Mouse (Mus musculus): ENCODE measurements around the gene Reln. TPM values are rescaled to one million over a fixed set of nuclear protein-coding genes. Genes with fewer than 3 reads are reported as not detected.

Gene Reln
- polyA plus RNA-seq, 1 experiment from 2014 or later, result 46.4 TPM

DNA sequence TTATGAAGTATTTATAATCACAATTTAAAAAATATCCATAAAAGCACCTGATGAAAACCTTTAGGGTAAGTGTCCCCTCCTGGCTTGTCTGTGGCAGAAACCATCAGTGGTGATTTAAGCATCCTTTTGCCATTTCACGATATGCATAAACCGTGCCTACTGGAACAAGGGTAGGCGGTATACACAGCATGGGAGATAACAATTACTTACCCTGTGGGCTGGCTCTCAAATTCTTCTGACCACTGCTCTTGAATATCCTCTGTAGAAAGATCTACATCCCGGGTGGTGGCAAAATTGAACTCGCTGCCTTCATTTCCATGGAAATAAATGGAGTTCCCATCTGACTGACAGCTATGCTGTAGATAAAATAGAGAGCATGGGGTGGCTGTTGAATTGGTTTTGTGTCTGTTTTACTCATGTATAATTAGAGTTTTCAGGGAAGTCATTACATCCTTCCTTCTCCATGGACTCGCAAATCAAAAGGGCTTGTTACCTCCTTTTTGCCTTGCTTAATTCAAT lies 264.0 kb downstream of the Reln start:
- Histone ChIP-seq H3K27me3 (no peaks in the 10 kb centered on the region), H3K4me1 (replicated peaks) (no peaks in the 10 kb centered on the region), H3K4me2 (no peak overlapping the region), H3K36me3 (no peaks in the 10 kb centered on the region), H3K9ac (no peak overlapping the region), H3K4me3 (no peak overlapping the region), H3K9me3 (no peaks in the 10 kb centered on the region), H3K27ac (replicated peaks) (no peak overlapping the region)
- 40% methylated on average over 6 of the region's 6 CpGs for WGBS
- no peak for ATAC-seq (ENCODE audit: low FRiP score, low read depth)

DNA sequence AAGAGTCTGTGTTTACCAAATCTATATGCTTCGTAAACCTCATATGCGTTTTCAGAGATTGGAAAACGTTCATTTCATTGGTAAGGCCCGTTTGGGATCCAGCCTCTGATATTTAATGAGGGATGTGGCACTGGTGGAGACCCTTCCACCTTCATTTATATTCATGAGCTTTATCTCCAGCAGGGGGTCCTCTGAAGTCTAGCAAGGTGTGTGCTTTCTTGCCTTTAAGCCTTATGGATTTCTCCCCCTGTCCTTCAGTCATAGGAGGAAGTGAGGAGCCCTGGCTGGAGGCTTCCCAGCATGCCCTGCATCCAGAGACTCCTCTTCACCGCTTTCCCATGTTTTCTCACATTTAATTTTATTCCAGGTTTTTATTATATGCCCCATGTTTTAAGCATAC lies 269.5 kb downstream of the Reln start:
- WGBS, result 60% methylated on average over 5 of the region's 5 CpGs

DNA sequence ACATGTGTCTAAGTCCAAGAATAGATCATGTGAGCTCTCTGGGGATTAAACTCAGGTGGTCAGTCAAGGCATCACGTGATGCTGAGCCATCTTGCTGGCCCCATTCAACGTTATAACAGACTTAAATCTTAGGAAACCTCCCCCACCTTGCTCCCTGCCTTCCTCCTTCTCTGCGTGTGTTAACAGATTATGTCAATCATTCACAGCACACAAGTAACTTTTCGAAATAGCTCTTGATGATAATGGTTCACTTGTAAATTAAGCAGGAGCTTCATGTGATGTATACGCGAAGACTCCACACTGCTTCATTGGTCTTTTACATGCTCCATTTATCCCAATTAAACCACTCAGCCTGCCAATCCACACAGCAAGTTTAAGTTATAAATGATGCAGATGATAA lies 271.9 kb downstream of the Reln start:
- Histone ChIP-seq H3K4me1 (replicated peaks) (no peaks in the 10 kb centered on the region), H3K9ac (no peak overlapping the region), H3K27me3 (no peaks in the 10 kb centered on the region), H3K4me3 (no peak overlapping the region), H3K36me3 (no peaks in the 10 kb centered on the region), H3K4me2 (no peak overlapping the region), H3K27ac (replicated peaks) (no peak overlapping the region), H3K9me3 (no peaks in the 10 kb centered on the region)
- ATAC-seq (ENCODE audit: low FRiP score, low read depth), result no peak
- 61% methylated on average over 6 of the region's 6 CpGs for WGBS

More for the DNA sequence above, 269.5 kb downstream of the Reln start:
- Histone ChIP-seq H3K4me1 (replicated peaks) (no peaks in the 10 kb centered on the region), H3K36me3 (no peaks in the 10 kb centered on the region), H3K27me3 (no peaks in the 10 kb centered on the region), H3K9ac (no peak overlapping the region), H3K9me3 (no peaks in the 10 kb centered on the region), H3K4me3 (no peak overlapping the region), H3K4me2 (no peak overlapping the region), H3K27ac (replicated peaks) (no peak overlapping the region)
- no peak for ATAC-seq (ENCODE audit: low FRiP score, low read depth)

DNA sequence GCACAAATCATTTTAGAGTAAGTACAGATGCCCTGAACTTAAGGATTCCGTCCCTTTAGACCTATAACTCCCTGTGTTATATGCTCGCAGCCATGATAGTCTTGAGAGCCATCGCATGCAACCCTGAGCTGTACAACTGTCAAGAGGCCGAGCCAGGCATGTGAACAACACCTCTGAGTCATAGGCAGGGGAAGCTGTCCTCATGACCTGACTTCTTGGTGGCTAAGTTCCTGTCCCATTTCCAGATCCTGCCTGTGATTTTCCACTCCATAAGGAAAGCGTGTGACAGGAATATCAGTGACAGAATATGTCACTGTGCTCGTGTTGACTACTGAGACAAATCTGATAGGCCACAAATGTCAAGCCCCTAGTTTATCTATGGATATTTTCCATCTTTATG lies 285.3 kb downstream of the Reln start:
- Histone ChIP-seq H3K36me3 (no peaks in the 10 kb centered on the region), H3K4me1 (replicated peaks) (no peaks in the 10 kb centered on the region), H3K27ac (replicated peaks) (no peak overlapping the region), H3K4me2 (no peak overlapping the region), H3K4me3 (no peak overlapping the region), H3K9ac (no peak overlapping the region), H3K9me3 (no peaks in the 10 kb centered on the region), H3K27me3 (no peaks in the 10 kb centered on the region)
- WGBS, result 88% methylated on average over 6 of the region's 6 CpGs
- ATAC-seq (ENCODE audit: low FRiP score, low read depth), result no peak

DNA sequence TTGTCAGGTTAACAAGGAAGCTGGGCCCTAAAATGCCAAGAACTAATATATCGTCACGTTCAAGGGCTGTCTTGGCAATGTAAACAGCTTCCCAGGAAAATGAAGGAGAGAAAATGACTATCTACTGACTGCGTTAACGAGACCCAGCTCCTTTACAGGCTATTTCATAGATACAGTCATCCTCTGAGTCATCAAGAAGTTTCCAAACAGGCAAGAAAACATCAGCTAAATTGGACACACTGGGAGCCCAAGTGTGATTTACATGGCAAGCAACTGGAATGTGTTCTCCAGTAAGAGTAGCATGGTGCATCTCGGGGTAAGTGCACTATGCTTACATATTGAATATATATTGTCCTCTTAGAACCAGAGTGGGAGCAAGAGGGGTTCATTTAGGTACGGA lies 302.7 kb downstream of the Reln start:
- no peak overlapping the region for H3K4me2 ChIP-seq
- no peaks in the 10 kb centered on the region for H3K36me3 ChIP-seq
- no peaks in the 10 kb centered on the region for H3K4me1 ChIP-seq (replicated peaks)
- no peaks in the 10 kb centered on the region for H3K9me3 ChIP-seq
- no peak overlapping the region for H3K9ac ChIP-seq
- no peak overlapping the region for H3K4me3 ChIP-seq
- 88% methylated on average over 6 of the region's 6 CpGs for WGBS
- ATAC-seq (ENCODE audit: low FRiP score, low read depth), result no peak
- no peaks in the 10 kb centered on the region for H3K27me3 ChIP-seq
- H3K27ac ChIP-seq (replicated peaks), result no peak overlapping the region

DNA sequence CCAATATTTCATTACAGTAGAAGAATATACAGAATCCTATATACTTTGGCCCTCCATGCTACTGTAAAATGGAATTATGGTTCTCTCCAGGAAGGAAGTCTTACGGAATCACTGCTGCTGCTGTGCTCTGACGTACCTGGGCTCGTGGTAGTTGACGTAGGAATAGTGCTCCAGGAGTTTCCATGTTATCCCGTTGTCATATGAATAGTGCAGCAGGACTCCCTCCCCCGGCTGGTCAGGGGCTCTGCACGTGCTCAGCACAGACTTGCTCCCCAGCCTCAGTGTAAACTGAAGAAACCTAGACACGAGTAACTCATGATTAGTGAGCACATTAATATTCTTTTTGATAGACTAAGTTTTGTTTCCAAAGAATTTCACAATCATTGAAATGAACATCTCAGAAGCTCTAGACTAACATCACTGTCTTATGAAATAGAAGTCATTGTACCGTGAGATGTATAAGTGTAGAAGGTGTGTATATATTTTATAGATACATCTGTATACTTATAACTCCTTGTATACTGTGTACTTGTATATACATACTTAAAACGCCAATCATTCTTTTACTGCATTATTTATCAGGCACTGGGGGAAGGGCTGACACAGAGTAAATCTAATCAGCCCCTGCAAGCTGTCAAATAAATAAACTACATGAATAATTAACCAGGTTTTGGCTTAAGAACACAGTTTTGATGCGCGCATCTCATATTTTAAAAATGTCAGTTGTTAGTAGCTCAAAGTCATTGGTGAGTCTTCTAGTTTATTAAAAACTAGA lies 304.9 kb downstream of the Reln start:
- no peaks in the 10 kb centered on the region for H3K4me1 ChIP-seq (replicated peaks)
- no peak overlapping the region for H3K4me3 ChIP-seq
- 83% methylated on average over 12 of the region's 12 CpGs for WGBS
- no peak overlapping the region for H3K4me2 ChIP-seq
- no peaks in the 10 kb centered on the region for H3K9me3 ChIP-seq
- H3K36me3 ChIP-seq, result no peaks in the 10 kb centered on the region
- no peak for ATAC-seq (ENCODE audit: low FRiP score, low read depth)
- no peaks in the 10 kb centered on the region for H3K27me3 ChIP-seq
- H3K27ac ChIP-seq (replicated peaks), result no peak overlapping the region
- no peak overlapping the region for H3K9ac ChIP-seq

DNA sequence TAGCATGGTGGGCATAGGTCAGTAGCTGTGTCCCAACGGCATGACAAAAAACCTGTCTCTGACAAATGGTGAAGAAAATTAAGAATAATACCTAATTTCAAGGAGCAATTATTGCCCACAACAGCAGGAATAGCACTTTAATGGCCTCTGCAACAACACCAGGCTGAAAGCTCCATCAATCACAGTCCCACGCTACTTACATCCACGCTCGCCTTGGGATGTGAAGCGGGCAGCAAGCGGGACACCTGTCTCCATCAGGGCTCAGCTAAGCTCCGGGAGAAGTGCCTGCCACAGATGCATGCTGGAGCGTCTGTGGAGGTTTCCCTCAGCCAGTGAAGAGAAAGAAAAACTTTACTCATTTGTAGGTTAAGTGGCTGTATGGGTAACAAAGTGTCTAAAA lies 309.3 kb downstream of the Reln start:
- no peak overlapping the region for H3K4me3 ChIP-seq
- H3K27ac ChIP-seq (replicated peaks), result no peak overlapping the region
- H3K4me2 ChIP-seq, result no peak overlapping the region
- H3K36me3 ChIP-seq, result no peaks in the 10 kb centered on the region
- WGBS, result 55% methylated on average over 8 of the region's 8 CpGs
- H3K9ac ChIP-seq, result no peak overlapping the region
- no peak for ATAC-seq (ENCODE audit: low FRiP score, low read depth)
- peaks cover 11% of the 10 kb centered on the region for H3K4me1 ChIP-seq (replicated peaks)
- no peaks in the 10 kb centered on the region for H3K27me3 ChIP-seq
- no peaks in the 10 kb centered on the region for H3K9me3 ChIP-seq

DNA sequence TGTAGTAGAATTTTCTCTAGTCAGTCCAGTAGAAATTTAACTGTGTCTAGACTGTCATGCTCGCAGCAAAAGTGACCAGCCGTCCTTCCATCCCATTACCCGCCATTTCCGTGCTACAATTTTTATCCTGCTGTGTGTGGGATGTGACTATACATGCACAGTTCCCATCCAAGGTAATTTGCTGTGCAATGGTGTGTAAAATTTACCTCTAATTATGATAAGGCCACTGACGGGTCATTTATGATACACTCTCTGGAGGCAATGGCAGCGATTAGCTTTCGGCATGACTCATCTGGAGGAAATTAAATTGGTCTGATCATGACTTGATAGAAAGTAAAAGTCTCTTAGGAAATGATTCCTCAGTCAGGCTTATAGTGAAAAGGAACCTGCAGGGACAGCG lies 311.5 kb downstream of the Reln start:
- no peak overlapping the region for H3K9ac ChIP-seq
- H3K4me2 ChIP-seq, result no peak overlapping the region
- WGBS, result 48% methylated on average over 8 of the region's 8 CpGs
- H3K9me3 ChIP-seq, result no peaks in the 10 kb centered on the region
- H3K4me3 ChIP-seq, result no peak overlapping the region
- 0 out of 2 replicates have a peak, but pooled peaks have one; percentile 23 for ATAC-seq (ENCODE audit: low FRiP score, low read depth)
- H3K27me3 ChIP-seq, result no peaks in the 10 kb centered on the region
- H3K36me3 ChIP-seq, result no peaks in the 10 kb centered on the region
- no peak overlapping the region for H3K27ac ChIP-seq (replicated peaks)
- H3K4me1 ChIP-seq (replicated peaks), result peaks cover 11% of the 10 kb centered on the region

DNA sequence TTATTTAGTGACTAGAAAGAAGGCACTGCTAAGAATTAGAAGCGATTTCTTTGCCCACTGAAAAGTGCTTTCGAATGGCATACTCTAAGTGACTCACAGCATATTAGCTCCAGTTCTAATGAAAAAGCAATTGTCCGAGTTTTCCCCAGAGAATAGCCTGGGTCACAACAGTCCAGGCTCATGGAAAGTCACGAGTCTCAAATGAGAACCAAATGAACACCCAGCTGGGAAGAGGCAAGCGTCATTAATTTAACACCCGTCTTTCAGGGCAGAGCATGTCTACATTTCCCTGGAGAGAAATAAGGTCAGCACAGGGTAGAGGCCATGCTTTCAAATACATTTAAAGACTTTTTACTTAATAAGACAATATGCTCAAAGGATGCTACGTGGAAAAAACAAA lies 312.8 kb downstream of the Reln start:
- Histone ChIP-seq H3K27me3 (no peaks in the 10 kb centered on the region), H3K36me3 (no peaks in the 10 kb centered on the region), H3K27ac (replicated peaks) (no peak overlapping the region), H3K4me3 (no peak overlapping the region), H3K4me2 (no peak overlapping the region), H3K4me1 (replicated peaks) (peaks cover 11% of the 10 kb centered on the region), H3K9ac (no peak overlapping the region), H3K9me3 (no peaks in the 10 kb centered on the region)
- ATAC-seq (ENCODE audit: low FRiP score, low read depth), result no peak
- 14% methylated on average over 7 of the region's 7 CpGs for WGBS

DNA sequence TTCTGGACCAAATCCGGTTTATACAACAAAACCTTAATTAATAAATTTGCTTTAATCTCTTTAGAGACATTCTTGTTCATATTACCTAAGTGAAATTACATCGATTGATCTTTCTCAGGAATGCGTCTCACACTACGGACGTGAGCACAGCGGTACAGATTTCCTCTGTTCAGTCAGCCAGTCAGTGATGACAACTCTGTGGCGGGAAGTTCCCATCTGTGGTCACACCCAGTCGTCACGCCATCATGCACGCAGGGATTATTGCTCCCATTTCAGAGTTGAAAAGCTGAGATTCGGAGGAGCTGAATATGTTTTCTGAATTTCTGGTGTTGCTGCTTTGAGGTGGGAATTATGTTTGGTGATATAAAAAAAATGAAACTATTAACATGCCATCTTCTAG lies 316.1 kb downstream of the Reln start:
- Histone ChIP-seq H3K4me1 (replicated peaks) (peaks cover 11% of the 10 kb centered on the region), H3K27ac (replicated peaks) (no peak overlapping the region), H3K9ac (no peak overlapping the region), H3K4me2 (no peak overlapping the region), H3K9me3 (no peaks in the 10 kb centered on the region), H3K27me3 (no peaks in the 10 kb centered on the region), H3K4me3 (no peak overlapping the region), H3K36me3 (no peaks in the 10 kb centered on the region)
- ATAC-seq (ENCODE audit: low FRiP score, low read depth), result no peak
- 87% methylated on average over 11 of the region's 11 CpGs for WGBS

DNA sequence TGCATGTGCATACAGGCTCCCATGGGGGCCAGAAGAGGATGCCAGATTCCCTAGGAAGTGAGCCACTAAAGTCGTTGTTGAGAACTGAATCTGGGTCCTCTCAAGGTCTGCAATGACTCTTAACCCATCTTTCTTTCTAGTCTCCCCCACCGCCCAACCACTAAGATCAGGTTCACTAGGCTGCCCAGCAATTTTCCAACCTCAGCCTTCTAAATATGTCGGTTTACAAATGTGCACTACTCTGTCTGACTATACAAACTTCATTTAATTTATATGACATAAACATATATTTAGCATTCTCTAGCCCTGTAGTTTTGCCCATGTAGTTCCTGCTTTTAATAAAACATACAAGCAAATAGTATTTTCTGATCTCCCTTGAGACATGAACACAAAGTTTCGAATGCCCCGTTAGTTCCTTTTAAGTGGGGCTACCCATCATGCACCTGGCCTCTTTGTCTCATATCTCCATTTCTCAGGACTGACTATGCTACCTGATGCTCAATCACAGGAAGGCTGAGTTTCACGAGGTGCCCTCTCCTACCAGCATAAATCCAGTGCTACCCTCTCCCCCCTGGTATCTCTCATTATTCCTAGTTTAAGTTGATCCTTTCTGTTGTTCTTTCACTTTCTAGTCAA lies 317.1 kb downstream of the Reln start:
- Histone ChIP-seq H3K9ac (no peak overlapping the region), H3K4me1 (replicated peaks) (peaks cover 11% of the 10 kb centered on the region), H3K27ac (replicated peaks) (no peak overlapping the region), H3K36me3 (no peaks in the 10 kb centered on the region), H3K9me3 (no peaks in the 10 kb centered on the region), H3K27me3 (no peaks in the 10 kb centered on the region), H3K4me3 (no peak overlapping the region), H3K4me2 (no peak overlapping the region)
- WGBS, result 90% methylated on average over 6 of the region's 6 CpGs
- no peak for ATAC-seq (ENCODE audit: low FRiP score, low read depth)

DNA sequence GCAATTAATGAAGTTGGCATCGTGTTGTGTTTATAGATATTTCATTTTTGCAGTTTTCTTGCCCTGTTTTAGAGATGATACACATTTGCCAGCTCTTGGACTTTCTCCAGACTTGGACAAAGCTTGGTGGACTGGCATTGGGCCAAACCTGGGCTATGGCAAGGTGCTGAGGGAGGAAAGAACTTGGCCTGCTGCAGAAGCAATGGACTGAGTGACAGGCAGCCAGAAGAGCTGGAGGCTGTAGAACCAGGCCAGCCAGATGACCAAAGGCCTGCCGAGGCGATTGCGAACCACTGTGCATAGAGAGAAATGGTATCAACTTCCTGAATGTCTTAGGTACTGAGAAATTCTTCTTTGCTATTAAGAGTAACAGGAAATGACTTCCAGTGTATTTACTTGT lies 318.8 kb downstream of the Reln start:
- H3K4me3 ChIP-seq, result no peak overlapping the region
- H3K4me2 ChIP-seq, result no peak overlapping the region
- no peaks in the 10 kb centered on the region for H3K9me3 ChIP-seq
- H3K27me3 ChIP-seq, result no peaks in the 10 kb centered on the region
- H3K27ac ChIP-seq (replicated peaks), result no peak overlapping the region
- ATAC-seq (ENCODE audit: low FRiP score, low read depth), result no peak
- WGBS, result 81% methylated on average over 4 of the region's 4 CpGs
- no peaks in the 10 kb centered on the region for H3K4me1 ChIP-seq (replicated peaks)
- H3K36me3 ChIP-seq, result no peaks in the 10 kb centered on the region
- no peak overlapping the region for H3K9ac ChIP-seq

Measured in hindbrain, embryonic 15.5 days (tissue).